Comparison of ENCODE assay signal across 15 mouse cellular contexts in the genomic region with DNA sequence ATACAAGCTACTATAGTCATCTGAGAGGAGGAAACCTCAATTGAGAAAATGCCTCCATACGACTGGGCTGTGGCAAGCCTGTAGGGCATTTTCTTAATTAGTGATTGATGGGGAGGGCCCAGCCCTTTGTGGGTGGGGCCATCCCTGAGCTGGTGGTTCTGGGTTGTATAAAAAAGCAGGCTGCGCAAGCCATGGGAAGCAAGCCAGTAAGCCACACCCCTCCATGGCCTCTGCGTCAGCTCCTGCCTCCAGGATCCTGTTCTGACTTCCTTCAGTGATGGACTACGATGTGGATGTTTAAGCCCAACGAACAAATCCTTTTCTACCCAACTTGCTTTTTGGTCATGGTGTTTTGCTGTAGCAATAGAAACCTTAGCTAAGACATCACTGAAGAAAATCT. TPM values are rescaled to one million over a fixed set of nuclear protein-coding genes. Genes with fewer than 3 reads are reported as not detected.
A peak's percentile ranks its signal among the peaks of the same experiment; 100 is the strongest.
DNase-seq lines count a peak whose midpoint lies in the region; ATAC-seq lines count a peak whose summit lies in the region.
"Had no signal": no experiment of that assay in that cellular context is flagged by ENCODE, and none has a peak within 500 bp of the region (broad histone marks: within the 10 kb centered on the region; RNA-seq: fewer than 3 reads in every experiment).

No protein-coding gene starts in this region.

- peaks cover 25% of the 10 kb centered on the region for H3K4me1 ChIP-seq in kidney, embryonic 14.5 days (ENCODE audit: control insufficient read depth, insufficient read depth, low read length)
- no peaks in the 10 kb centered on the region; the same call in 1 of the 2 replicates for H3K4me1 ChIP-seq in midbrain, embryonic 11.5 days (ENCODE audit: control insufficient read depth, insufficient read depth, low read length)
- H3K4me1 ChIP-seq: liver, embryonic 15.5 days had no signal

- H3K27me3 ChIP-seq in kidney, embryonic 14.5 days (ENCODE audit: control insufficient read depth, insufficient read depth, low read length), result no peaks in the 10 kb centered on the region
- H3K27me3 ChIP-seq in midbrain, embryonic 11.5 days (ENCODE audit: control insufficient read depth, insufficient read depth, low read length), result no peaks in the 10 kb centered on the region
- H3K27me3 ChIP-seq: heart, embryonic 15.5 days; liver, embryonic 15.5 days; stomach, embryonic 15.5 days had no signal

- H3K9me3 ChIP-seq in kidney, embryonic 14.5 days (ENCODE audit: control insufficient read depth, low read length), result no peaks in the 10 kb centered on the region
- H3K9me3 ChIP-seq in midbrain, embryonic 11.5 days (ENCODE audit: control insufficient read depth, low read length), result no peaks in the 10 kb centered on the region
- H3K9me3 ChIP-seq: heart, embryonic 15.5 days; liver, embryonic 15.5 days; stomach, embryonic 15.5 days had no signal

- no peaks in the 10 kb centered on the region for H3K36me3 ChIP-seq in kidney, embryonic 14.5 days (ENCODE audit: control insufficient read depth, insufficient read depth, low read length)
- H3K36me3 ChIP-seq in midbrain, embryonic 11.5 days (ENCODE audit: control insufficient read depth, insufficient read depth, low read length), result no peaks in the 10 kb centered on the region
- H3K36me3 ChIP-seq: heart, embryonic 15.5 days; liver, embryonic 15.5 days; stomach, embryonic 15.5 days had no signal

- H3K27ac ChIP-seq in kidney, embryonic 14.5 days (ENCODE audit: low read depth, low read length), result no peak overlapping the region
- no peak overlapping the region for H3K27ac ChIP-seq in midbrain, embryonic 11.5 days (ENCODE audit: low read depth, low read length)
- H3K27ac ChIP-seq: heart, embryonic 15.5 days; liver, embryonic 15.5 days; stomach, embryonic 15.5 days had no signal

- no peak overlapping the region for H3K4me3 ChIP-seq in kidney, embryonic 14.5 days (ENCODE audit: low read length)
- no peak overlapping the region for H3K4me3 ChIP-seq in midbrain, embryonic 11.5 days (ENCODE audit: low read depth, low read length)
- H3K4me3 ChIP-seq: erythroblast, embryonic 14.5 days; heart, embryonic 15.5 days; liver, embryonic 15.5 days; stomach, embryonic 15.5 days had no signal

- H3K9ac ChIP-seq in kidney, embryonic 14.5 days (ENCODE audit: low read depth, low read length), result no peak overlapping the region
- H3K9ac ChIP-seq in midbrain, embryonic 11.5 days (ENCODE audit: low read length), result no peak overlapping the region
- H3K9ac ChIP-seq: heart, embryonic 15.5 days; liver, embryonic 15.5 days; stomach, embryonic 15.5 days had no signal

- 59% methylated on average over 5 of the region's 5 CpGs for WGBS in kidney, embryonic 14.5 days
- WGBS in midbrain, embryonic 11.5 days, result 62% methylated on average over 5 of the region's 5 CpGs

- H3K4me2 ChIP-seq in kidney, embryonic 14.5 days (replicated peaks; ENCODE audit: low read depth, low read length), result no peak overlapping the region
- no peak overlapping the region for H3K4me2 ChIP-seq in midbrain, embryonic 11.5 days
- H3K4me2 ChIP-seq: heart, embryonic 15.5 days; liver, embryonic 15.5 days; stomach, embryonic 15.5 days had no signal

- no peak for ATAC-seq in kidney, embryonic 14.5 days (ENCODE audit: low FRiP score, low TSS enrichment)
- no peak for ATAC-seq in midbrain, embryonic 11.5 days (ENCODE audit: low FRiP score)

- DNase-seq in kidney, adult 9 months, result peak; percentile 48
- DNase-seq in ZHBTc4 (ENCODE audit: low read depth, low spot score), result peak; percentile 69
- DNase-seq in gastrocnemius, postnatal 25 days, result peak; percentile 66
- DNase-seq in lung, postnatal 25 days (ENCODE audit: low spot score), result peak; percentile 71
- DNase-seq in thymus, postnatal 36 days, result no peak
- no peak for DNase-seq in midbrain, embryonic 11.5 days (ENCODE audit: low spot score, missing footprints)
- no peak for DNase-seq in layer of hippocampus, adult 18-20 months (ENCODE audit: low spot score in 2 of 2)
- DNase-seq: cerebellum, adult 2 months; left cerebral cortex, postnatal 4 days had no signal

RNA-seq across cellular contexts. Expression of a gene that starts 21.1 kb away (rescaled TPM):
- polyA plus RNA-seq in kidney, embryonic 14.5 days (2014; fragmentation: Nextera tagmentation; extraction: Ambion mirVana), result 10.8 and 15.1 TPM in 2 replicates
- total RNA-seq in gastrocnemius, postnatal 25 days (2021), result not detected
- polyA plus RNA-seq in midbrain, embryonic 11.5 days (2014; fragmentation: Nextera tagmentation; extraction: Ambion mirVana), result 38.5 and 44.3 TPM in 2 replicates
- 10 to 100 TPM; 43.3 to 53.8 TPM for total RNA-seq in layer of hippocampus, adult 18-20 months (2021)
- total RNA-seq: megakaryocyte-erythroid progenitor cell, adult 5-6 weeks had no signal
- polyA plus RNA-seq: erythroblast, embryonic 14.5 days had no signal

Comparison
In these comparisons a context has a peak if more than half of its experiments do, and no peak if none do; other contexts are left out.
1. DNase-seq: peak in kidney, adult 9 months (single experiment), ZHBTc4 (single experiment), gastrocnemius, postnatal 25 days (single experiment) and lung, postnatal 25 days (single experiment); none in thymus, postnatal 36 days (0 of 2), midbrain, embryonic 11.5 days (single experiment) and layer of hippocampus, adult 18-20 months (0 of 2).
2. RNA of a gene that starts 21.1 kb away (total RNA-seq): 43.3 to 53.8 TPM in layer of hippocampus, adult 18-20 months; not detected in gastrocnemius, postnatal 25 days; every median in the first group is over 10 times any median in the second.